Mouse (Mus musculus) cerebellum, adult 2 months (tissue): ENCODE results near the gene Znrf4.

Experiments used
- CTCF ChIP-seq: fragments of 200-500 bp; IDR thresholded peaks from 2 replicates; pipeline ENCODE4 v1.5.1; 2011; ENCODE audit warnings: low read depth, mild to moderate bottlenecking, control low read depth, low read length, moderate library complexity, borderline replicate concordance; ENCODE audit not compliant: insufficient read depth
- POLR2A ChIP-seq: fragments of 200-500 bp; IDR thresholded peaks from 2 replicates; pipeline ENCODE4 v1.6.1; 2011; ENCODE audit warnings: low read length, control low read depth, borderline replicate concordance; ENCODE audit not compliant: insufficient read depth

- no peak for TF ChIP-seq CTCF
- no peak for TF ChIP-seq POLR2A
Measured at GRCm38 (mm10) chr17:56561866-56562265, 49.6 kb upstream of the Znrf4 start.
